Mouse (Mus musculus) liver, embryonic 18 days (tissue): ENCODE results near the gene Gstt1. TPM values are rescaled to one million over a fixed set of nuclear protein-coding genes. Genes with fewer than 3 reads are reported as not detected.

Source experiments
- polyA plus RNA-seq: library from polyadenylated mRNA; depleted of rRNA; stranded (reverse); fragments of >200 nt; gene quantifications from 2 replicates; pipeline ENCODE4 v1.2.3, GENCODE M21; 2012; rRNA removed

Gene Gstt1
- polyA plus RNA-seq, result 287 and 357 TPM in 2 replicates

DNA sequence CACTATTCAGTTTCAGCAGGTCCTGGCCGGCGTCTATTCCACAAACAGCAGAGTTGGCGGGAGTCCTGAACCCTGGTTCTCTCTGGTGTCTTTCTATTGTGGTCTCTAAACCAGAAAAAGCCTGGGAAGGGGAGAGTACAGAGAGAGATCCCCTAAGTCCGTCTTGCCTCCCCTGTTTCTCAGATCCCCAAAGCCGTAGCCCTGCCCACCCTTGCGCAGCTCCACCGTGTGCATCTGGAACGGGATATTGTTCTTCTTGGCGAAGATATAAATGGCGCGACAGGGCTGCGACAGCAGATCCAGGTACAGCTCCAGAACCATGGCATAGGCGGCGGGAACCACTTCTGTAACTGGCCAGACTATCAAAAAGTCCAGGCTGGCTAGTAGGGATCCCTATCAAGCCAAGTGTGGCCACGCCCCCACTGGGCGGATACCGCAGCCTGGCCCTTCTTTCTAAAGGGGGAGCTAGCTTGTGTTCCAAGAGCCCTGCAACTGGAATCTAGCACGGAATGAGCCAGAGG lies at the start of gene Gstt1:
Gene Gstt1, minus strand, starts transcription at position 409 of the 521 bp plus-strand sequence.

GRCm38 (mm10) chr10:75837248-75837759 lies 38.9 kb upstream of the Gstt1 start, which contains the start of gene Gstt2:
Gene Gstt2 (minus strand): TSS chr10:75837424.

DNA sequence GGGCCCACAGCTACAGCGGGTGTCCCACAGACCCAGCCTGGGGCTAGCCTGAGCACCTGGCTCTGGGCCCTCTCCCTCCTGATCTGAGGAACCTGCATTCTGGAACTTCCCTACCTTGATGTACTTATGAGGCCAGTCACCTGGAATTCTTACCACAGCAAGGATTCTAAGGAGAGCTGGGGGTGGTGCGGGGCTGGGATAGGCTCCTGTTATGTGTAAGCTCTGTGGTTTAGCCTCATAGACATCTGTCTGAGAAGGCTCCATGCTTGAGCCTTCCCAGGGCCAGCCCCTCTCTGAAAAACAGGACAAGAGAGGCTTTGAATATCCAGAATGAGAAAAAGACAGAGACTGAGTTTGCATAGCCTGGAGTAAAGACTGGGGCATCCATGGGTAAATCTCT lies 24.1 kb upstream of the Gstt1 start, which contains the start of gene Gstt4:
Gene Gstt4, minus strand, starts transcription at position 101 of the 400 bp plus-strand sequence.

DNA sequence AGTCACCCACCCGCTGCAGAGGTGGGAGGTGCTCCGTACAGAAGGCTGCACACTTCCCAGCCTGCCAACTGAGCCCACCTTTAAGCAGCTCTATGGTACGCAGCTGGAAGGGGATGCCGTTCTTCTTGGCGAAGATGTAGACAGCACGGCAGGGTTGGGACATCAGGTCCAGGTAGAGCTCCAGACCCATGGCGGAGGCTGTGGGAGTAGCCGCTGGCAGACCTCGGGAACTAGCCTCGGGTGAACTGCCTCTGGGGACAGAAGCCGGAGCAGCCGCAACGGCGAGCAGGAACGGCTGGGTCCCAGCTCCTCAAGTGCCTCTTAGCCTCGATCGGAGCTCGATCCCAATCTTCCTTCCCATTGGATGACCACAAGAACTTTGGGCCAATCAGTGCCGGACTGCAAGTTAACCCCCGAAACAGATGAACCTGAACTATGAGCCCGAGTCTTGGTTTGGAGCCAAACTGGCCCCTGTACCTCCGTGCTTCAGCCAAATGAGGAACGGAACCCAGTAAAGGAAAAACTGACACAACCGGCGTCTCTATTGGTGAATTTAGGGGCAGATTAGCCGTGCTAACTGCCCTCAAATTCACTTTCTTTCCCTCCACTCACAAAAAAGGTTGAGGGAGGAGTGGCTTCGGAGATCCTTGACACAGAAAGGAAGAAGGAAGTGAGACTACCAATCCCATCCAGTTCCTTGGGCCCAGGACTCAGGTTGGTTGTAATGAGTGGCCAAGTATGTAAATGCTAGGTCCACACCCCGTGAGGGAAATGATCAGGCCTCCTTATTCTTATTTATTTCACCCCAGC lies 17.4 kb downstream of the Gstt1 start, which contains the start of the genes Gm20441 and Gstt3:
Gene Gm20441, minus strand, starts transcription at position 186 of the 810 bp plus-strand sequence.
Gene Gstt3, minus strand, starts transcription at position 646 of the 810 bp plus-strand sequence.

DNA sequence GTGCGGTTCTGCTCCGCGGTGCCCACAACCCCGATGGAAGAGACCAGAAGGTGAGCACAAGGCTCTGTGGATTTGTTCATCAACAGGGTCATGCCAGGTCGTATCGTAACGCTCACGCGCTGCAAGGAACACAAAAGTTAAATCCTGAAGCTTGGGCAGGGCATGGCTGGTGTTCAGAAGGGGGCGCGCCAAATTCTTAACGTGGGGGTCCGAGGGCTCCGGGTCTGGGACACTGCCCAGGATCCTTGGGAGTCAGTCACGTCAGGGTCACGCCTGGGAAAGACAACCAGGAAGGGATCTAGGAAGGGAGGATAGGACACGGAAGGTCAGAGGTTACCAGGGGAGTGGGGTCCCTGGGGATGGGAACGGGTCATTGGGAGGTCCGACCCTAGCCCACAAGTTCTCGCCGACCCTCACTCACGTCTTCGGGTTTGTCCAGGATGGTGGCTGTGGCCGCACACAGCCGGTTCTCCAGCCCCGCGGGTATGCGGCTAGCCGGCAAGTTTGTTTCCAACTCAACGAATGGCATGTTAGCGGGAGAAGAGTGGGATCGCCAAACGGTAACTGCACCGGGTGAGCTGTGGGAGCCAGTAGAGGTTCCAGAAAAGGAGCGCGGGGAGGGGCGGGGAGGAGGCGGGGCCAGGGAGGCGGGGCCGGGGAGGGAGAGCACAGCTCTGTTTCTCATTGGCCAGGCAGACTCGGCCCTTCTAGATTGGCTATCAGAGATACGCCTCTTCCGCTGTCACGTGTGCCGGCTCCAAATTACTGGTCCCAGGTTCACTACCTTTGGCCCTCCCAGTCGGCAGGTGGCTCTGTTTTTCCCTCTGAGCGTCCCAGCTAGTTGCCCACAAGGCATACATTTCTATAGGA lies 25.4 kb downstream of the Gstt1 start, which contains the start of gene Ddt:
Gene Ddt, minus strand, starts transcription at position 620 of the 870 bp plus-strand sequence.

DNA sequence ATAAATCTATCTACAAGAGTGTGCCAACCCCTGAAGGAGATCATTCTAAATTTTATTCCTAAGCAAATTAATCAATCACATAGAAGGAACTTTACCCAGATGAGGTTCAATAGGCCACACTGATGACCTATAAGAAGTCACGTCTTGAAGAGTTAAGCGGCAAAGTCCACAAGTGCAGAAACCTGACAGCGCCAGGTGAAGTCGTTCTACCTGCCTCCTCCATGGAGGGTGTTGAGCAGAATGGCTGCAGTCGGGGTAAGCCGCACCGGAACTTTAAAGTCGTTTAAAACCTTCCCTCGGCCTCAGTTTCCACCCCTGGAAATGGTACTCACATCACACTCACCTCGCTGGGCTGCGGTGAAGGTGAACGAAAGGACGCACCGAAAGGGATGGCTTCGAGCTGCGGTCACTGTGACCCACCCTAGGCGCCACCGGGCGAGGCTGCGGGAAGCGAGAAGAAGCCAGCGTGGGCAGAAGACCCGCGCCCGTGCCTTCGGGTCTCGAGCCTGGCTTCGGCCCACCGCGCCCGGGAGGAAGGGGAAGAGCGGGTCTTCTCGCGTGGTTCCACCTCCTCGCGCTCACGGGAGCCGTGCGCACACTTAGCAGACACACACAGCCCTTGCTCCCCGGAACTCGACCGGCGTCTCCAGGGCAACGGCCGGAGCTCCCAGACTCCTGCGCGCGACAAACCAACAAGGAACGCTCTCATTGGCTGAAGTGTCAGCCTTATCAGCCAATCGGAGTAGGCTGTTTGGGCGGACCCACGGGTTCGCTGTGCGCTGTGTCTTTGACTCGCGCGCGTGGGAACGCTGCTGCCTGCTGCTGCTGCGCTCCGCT lies 34.5 kb downstream of the Gstt1 start, which contains the start of gene Cabin1:
Gene Cabin1, minus strand, starts transcription at position 660 of the 837 bp plus-strand sequence.

Other genes starting within 250 kb of the Gstt1 start
- gene Lrrc75b, start 238.3 kb downstream of the Gstt1 start, polyA plus RNA-seq, result 0.12 and 0.23 TPM in 2 replicates
- 59.6 and 80.8 TPM in 2 replicates for gene Ggt1, start 237.0 kb downstream of the Gstt1 start, polyA plus RNA-seq
- 1.7 and 2.2 TPM in 2 replicates for gene Ggt5, start 209.2 kb downstream of the Gstt1 start, polyA plus RNA-seq
- 1.4 TPM in 2 replicates for gene Susd2, start 154.6 kb downstream of the Gstt1 start, polyA plus RNA-seq
- gene Cabin1, start 34.2 kb downstream of the Gstt1 start, polyA plus RNA-seq, result 9.1 and 10.2 TPM in 2 replicates
- gene Ddt, start 25.2 kb downstream of the Gstt1 start, polyA plus RNA-seq, result 364 and 391 TPM in 2 replicates
- 0.07 TPM in 1 of 2 replicates, not detected in the other for gene Gm20441, start 17.6 kb downstream of the Gstt1 start, polyA plus RNA-seq
- 14.6 and 18.6 TPM in 2 replicates for gene Gstt3, start 17.2 kb downstream of the Gstt1 start, polyA plus RNA-seq
- gene Gstt4, start 24.0 kb upstream of the Gstt1 start, polyA plus RNA-seq, result 0.05 TPM in 1 of 2 replicates, not detected in the other
- gene Gstt2, start 38.8 kb upstream of the Gstt1 start, polyA plus RNA-seq, result 83.1 and 102 TPM in 2 replicates
- gene Mif, start 61.7 kb upstream of the Gstt1 start, polyA plus RNA-seq, result 1,404 and 1,705 TPM in 2 replicates
- gene Derl3, start 94.8 kb upstream of the Gstt1 start, polyA plus RNA-seq, result 0.78 and 1.6 TPM in 2 replicates
- gene Smarcb1, start 123.0 kb upstream of the Gstt1 start, polyA plus RNA-seq, result 16.7 and 17.9 TPM in 2 replicates
- gene Chchd10, start 134.5 kb upstream of the Gstt1 start, polyA plus RNA-seq, result 218 and 226 TPM in 2 replicates
- gene Mmp11, start 137.9 kb upstream of the Gstt1 start, polyA plus RNA-seq, result 1.7 and 2.3 TPM in 2 replicates
- 13.6 and 15.6 TPM in 2 replicates for gene Gm867, start 142.1 kb upstream of the Gstt1 start, polyA plus RNA-seq
- 24.5 and 38.1 TPM in 2 replicates for gene Vpreb3, start 144.5 kb upstream of the Gstt1 start, polyA plus RNA-seq
- 0.23 and 0.24 TPM in 2 replicates for gene Gm5134, start 155.9 kb upstream of the Gstt1 start, polyA plus RNA-seq
- 5.5 and 5.6 TPM in 2 replicates for gene Zfp280b, start 234.1 kb upstream of the Gstt1 start, polyA plus RNA-seq